Mouse (Mus musculus): ENCODE measurements at regions not wholly inside any gene's neighbourhood (a gene's known extent, or its start where the extent isn't known, plus 50 kb on each side); places are given as distances from the start of the nearest gene placed in this dataset.

- TF ChIP-seq POLR2A (IDR thresholded peaks at IDR 0.05; ENCODE audit: borderline replicate concordance, insufficient read depth, low read length) (no peak), CTCF (IDR thresholded peaks at IDR 0.05; ENCODE audit: borderline replicate concordance, insufficient read depth, low read depth, low read length) (no peak)
Observed at GRCm38 (mm10) chr1:45608316-45608715, 105.2 kb upstream of the Col5a2 start.
